Comparison of ENCODE assay signal across 8 mouse cellular contexts in genomic region chr11:64979489-64979845, GRCm38 (mm10). TPM values are rescaled to one million over a fixed set of nuclear protein-coding genes. Genes with fewer than 3 reads are reported as not detected.
DNase-seq lines count a peak whose midpoint lies in the region; ATAC-seq and TF ChIP-seq lines count a peak whose summit lies in the region.

No protein-coding gene starts in this region.

- H3K27me3 ChIP-seq in liver, embryonic 11.5 days (replicated peaks; ENCODE audit: control insufficient read depth, insufficient read depth, low read length), result no peaks in the 10 kb centered on the region

- peak overlapping the region; percentile 77 for H3K9ac ChIP-seq in liver, embryonic 11.5 days (ENCODE audit: low read depth, low read length)

- H3K27ac ChIP-seq in gastrocnemius, adult 2 months, result peak overlapping the region; percentile 89
- no peak overlapping the region for H3K27ac ChIP-seq in embryonic fibroblast, embryonic 13.5 days (ENCODE audit: insufficient read depth, low read length)
- H3K27ac ChIP-seq in liver, embryonic 11.5 days (ENCODE audit: low read depth, low read length), result no peak overlapping the region

- ATAC-seq in liver, embryonic 11.5 days (replicated peaks; ENCODE audit: low FRiP score), result no peak

- no peaks in the 10 kb centered on the region for H3K4me1 ChIP-seq in embryonic fibroblast, embryonic 13.5 days (ENCODE audit: control insufficient read depth, insufficient read depth, low read length)
- peaks cover 8% of the 10 kb centered on the region; the same call in 1 of the 2 replicates for H3K4me1 ChIP-seq in liver, embryonic 11.5 days (replicated peaks; ENCODE audit: control insufficient read depth, insufficient read depth, low read length)

- H3K36me3 ChIP-seq in liver, embryonic 11.5 days (ENCODE audit: control insufficient read depth, insufficient read depth, low read length), result peaks cover 10% of the 10 kb centered on the region; the same call in 1 of the 2 replicates

- intact Hi-C loops in gastrocnemius, adult 2 months (cut with DNase I), result no loop called here
- intact Hi-C loops in left cerebral cortex, postnatal 10 days (cut with DNase I), result no loop called here

- no peak for DNase-seq in gastrocnemius, adult 2 months
- DNase-seq in gastrocnemius, postnatal 25 days, result no peak
- DNase-seq in 3T3-L1 (ENCODE audit: low read depth, low spot score), result peak; percentile 20
- DNase-seq in liver, embryonic 11.5 days (ENCODE audit: low spot score), result no peak
- no peak for DNase-seq in adrenal gland, postnatal 10 days
- DNase-seq in left cerebral cortex, postnatal 10 days (ENCODE audit: extremely low spot score in 1 of 2, low spot score in 2 of 2), result no peak
- DNase-seq in cerebellum, postnatal 25 days, result no peak

- peak overlapping the region; percentile 91 for H3K4me2 ChIP-seq in liver, embryonic 11.5 days

- H3K9me3 ChIP-seq in liver, embryonic 11.5 days (ENCODE audit: control insufficient read depth, low read length), result no peaks in the 10 kb centered on the region

- no peak for TF ChIP-seq CTCF in gastrocnemius, adult 2 months (IDR thresholded peaks at IDR 0.05)
- no peak for TF ChIP-seq CTCF in embryonic fibroblast, embryonic 13.5 days (IDR thresholded peaks at IDR 0.05; ENCODE audit: borderline replicate concordance, insufficient read depth, low read length)

- TF ChIP-seq POLR2A in embryonic fibroblast, embryonic 13.5 days (IDR thresholded peaks at IDR 0.05; ENCODE audit: low read depth, low read length), result no peak

- peak overlapping the region; percentile 92 for H3K4me3 ChIP-seq in gastrocnemius, adult 2 months
- H3K4me3 ChIP-seq in embryonic fibroblast, embryonic 13.5 days (ENCODE audit: insufficient read depth, low read length), result peak overlapping the region; percentile 68
- peak overlapping the region; percentile 98 for H3K4me3 ChIP-seq in liver, embryonic 11.5 days (ENCODE audit: low read depth, low read length)

- WGBS in liver, embryonic 11.5 days, result 7% methylated on average over 9 of the region's 9 CpGs

RNA-seq across cellular contexts. Expression of gene Elac2, which starts 0.6 kb away (rescaled TPM):
- total RNA-seq in gastrocnemius, adult 2 months (2021), result 10 to 100 TPM; 19.7 to 19.8 TPM
- total RNA-seq in gastrocnemius, postnatal 25 days (2021), result 10 to 100 TPM; 18.3 to 18.6 TPM
- polyA plus RNA-seq in embryonic fibroblast, embryonic 13.5 days (2011; ENCODE audit: insufficient read length, low read depth, missing spikeins), result 13.9 and 19.5 TPM in 2 replicates
- polyA plus RNA-seq in liver, embryonic 11.5 days (2014; fragmentation: Nextera tagmentation; extraction: Ambion mirVana), result 47.3 and 54.6 TPM in 2 replicates
- 10 to 100 TPM; 32.7 to 34.1 TPM for total RNA-seq in adrenal gland, postnatal 10 days (2021)
- 10 to 100 TPM; 24.7 to 26.3 TPM for total RNA-seq in left cerebral cortex, postnatal 10 days (2021)
